Mouse (Mus musculus): ENCODE measurements around the gene Ube2g1.
A peak's percentile ranks its signal among the peaks of the same experiment; 100 is the strongest.
"Not testable (repeated sequence)": the region's sequence is repeated elsewhere in the genome, so short reads cannot be mapped to it uniquely, and the experiment has no call there.

Gene Ube2g1

GRCm38 (mm10) chr11:72595010-72595737 is 11.9 kb upstream of the Ube2g1 start:
- DNase-seq (ENCODE audit: inconsistent age in 2 of 2, low spot score in 1 of 2): no peak

GRCm38 (mm10) chr11:72597780-72598179 is 9.3 kb upstream of the Ube2g1 start:
- no peak for DNase-seq (ENCODE audit: inconsistent age in 2 of 2, low spot score in 1 of 2)

GRCm38 (mm10) chr11:72607469-72608070 is 487 bp downstream of the Ube2g1 start:
- DNase-seq (ENCODE audit: inconsistent age in 2 of 2, low spot score in 1 of 2): peak; percentile 91 to 95

- peak; percentile 96 to 98 for DNase-seq (ENCODE audit: inconsistent age in 2 of 2, low spot score in 1 of 2)
These were observed 1.1 kb downstream of the Ube2g1 start for GRCm38 (mm10) chr11:72608071-72608679.

- peak; percentile 15 to 62 for DNase-seq (ENCODE audit: inconsistent age in 2 of 2, low spot score in 1 of 2)
These were observed 2.2 kb downstream of the Ube2g1 start for GRCm38 (mm10) chr11:72609242-72609641.

- DNase-seq (ENCODE audit: inconsistent age in 2 of 2, low spot score in 1 of 2): not testable (repeated sequence)
These were observed 7.3 kb downstream of the Ube2g1 start for GRCm38 (mm10) chr11:72614336-72614735.

GRCm38 (mm10) chr11:72615931-72616330 is 8.8 kb downstream of the Ube2g1 start:
- DNase-seq (ENCODE audit: inconsistent age in 2 of 2, low spot score in 1 of 2): no peak

GRCm38 (mm10) chr11:72618476-72618875 is 11.4 kb downstream of the Ube2g1 start:
- no peak for DNase-seq (ENCODE audit: inconsistent age in 2 of 2, low spot score in 1 of 2)

- no peak for DNase-seq (ENCODE audit: inconsistent age in 2 of 2, low spot score in 1 of 2)
These were observed 35.6 kb downstream of the Ube2g1 start for GRCm38 (mm10) chr11:72642730-72643129.

- DNase-seq (ENCODE audit: inconsistent age in 2 of 2, low spot score in 1 of 2): no peak
These were observed 38.3 kb downstream of the Ube2g1 start for GRCm38 (mm10) chr11:72645386-72645785.

GRCm38 (mm10) chr11:72650347-72650746 is 43.3 kb downstream of the Ube2g1 start:
- DNase-seq (ENCODE audit: inconsistent age in 2 of 2, low spot score in 1 of 2): no peak

- DNase-seq (ENCODE audit: inconsistent age in 2 of 2, low spot score in 1 of 2): no peak
These were observed 52.8 kb downstream of the Ube2g1 start for GRCm38 (mm10) chr11:72659918-72660317.

- no peak for DNase-seq (ENCODE audit: inconsistent age in 2 of 2, low spot score in 1 of 2)
These were observed 53.3 kb downstream of the Ube2g1 start for GRCm38 (mm10) chr11:72660359-72660758.

GRCm38 (mm10) chr11:72664641-72665040 is 57.6 kb downstream of the Ube2g1 start:
- DNase-seq (ENCODE audit: inconsistent age in 2 of 2, low spot score in 1 of 2): no peak

GRCm38 (mm10) chr11:72670634-72671033 is 63.6 kb downstream of the Ube2g1 start:
- no peak for DNase-seq (ENCODE audit: inconsistent age in 2 of 2, low spot score in 1 of 2)

GRCm38 (mm10) chr11:72671294-72671988 is 64.4 kb downstream of the Ube2g1 start:
- no peak for DNase-seq (ENCODE audit: inconsistent age in 2 of 2, low spot score in 1 of 2)

GRCm38 (mm10) chr11:72672438-72672837 is 65.4 kb downstream of the Ube2g1 start:
- DNase-seq (ENCODE audit: inconsistent age in 2 of 2, low spot score in 1 of 2): no peak

- no peak for DNase-seq (ENCODE audit: inconsistent age in 2 of 2, low spot score in 1 of 2)
These were observed 68.2 kb downstream of the Ube2g1 start for GRCm38 (mm10) chr11:72675280-72675679.

GRCm38 (mm10) chr11:72680726-72681125 is 73.6 kb downstream of the Ube2g1 start:
- DNase-seq (ENCODE audit: inconsistent age in 2 of 2, low spot score in 1 of 2): no peak

- DNase-seq (ENCODE audit: inconsistent age in 2 of 2, low spot score in 1 of 2): no peak
These were observed 76.3 kb downstream of the Ube2g1 start for GRCm38 (mm10) chr11:72683402-72683801.

GRCm38 (mm10) chr11:72686697-72687096 is 79.6 kb downstream of the Ube2g1 start:
- no peak for DNase-seq (ENCODE audit: inconsistent age in 2 of 2, low spot score in 1 of 2)

GRCm38 (mm10) chr11:72688242-72688641 is 81.2 kb downstream of the Ube2g1 start:
- DNase-seq (ENCODE audit: inconsistent age in 2 of 2, low spot score in 1 of 2): no peak
